Mouse (Mus musculus) E14TG2a.4 (cell line): ENCODE data around the gene Dnajc17.

Experiments
- CTCF ChIP-seq: conservative IDR thresholded peaks from 2 replicates; pipeline ENCODE4 v1.5.1; 2014; ENCODE audit warnings: low read length
- NANOG ChIP-seq: IDR thresholded peaks from 2 replicates; pipeline ENCODE4 v1.6.1; 2014; ENCODE audit warnings: borderline replicate concordance, low read length, mixed read lengths

- TF ChIP-seq CTCF (no peak), NANOG (no peak)
These were observed 31.7 kb upstream of the Dnajc17 start for GRCm38 (mm10) chr2:119240075-119240818.
